Mouse (Mus musculus) G1E (cell line): Measurements from ENCODE around the gene Gm21913.
"Not testable (repeated sequence)": the region's sequence is repeated elsewhere in the genome, so short reads cannot be mapped to it uniquely, and the experiment has no call there.

Source experiments
- CTCF ChIP-seq: IDR thresholded peaks from 2 replicates; pipeline ENCODE4 v1.5.1; 2012; ENCODE audit warnings: low read depth, low read length, inconsistent platforms, mixed read lengths
- POLR2AphosphoS5 ChIP-seq: IDR thresholded peaks from 2 replicates; pipeline ENCODE4 v1.6.1; 2012; ENCODE audit warnings: low read depth, low read length, inconsistent platforms; ENCODE audit not compliant: insufficient replicate concordance

- TF ChIP-seq CTCF, POLR2AphosphoS5: not testable (repeated sequence)
Measured at GRCm38 (mm10) chrY:74623596-74623995, at the start of gene Gm21913.
